Mouse (Mus musculus) c-Kit-positive CD71-positive TER-119-positive erythroid progenitor cells, embryonic 14.5 days (primary cell): ENCODE data around the gene Ska2.

ENCODE experiments used
- DNase-seq: peaks from one replicate; pipeline ENCODE4 v3.0.0-alpha.2; 2013; ENCODE audit warnings: low spot score

Gene Ska2

DNA sequence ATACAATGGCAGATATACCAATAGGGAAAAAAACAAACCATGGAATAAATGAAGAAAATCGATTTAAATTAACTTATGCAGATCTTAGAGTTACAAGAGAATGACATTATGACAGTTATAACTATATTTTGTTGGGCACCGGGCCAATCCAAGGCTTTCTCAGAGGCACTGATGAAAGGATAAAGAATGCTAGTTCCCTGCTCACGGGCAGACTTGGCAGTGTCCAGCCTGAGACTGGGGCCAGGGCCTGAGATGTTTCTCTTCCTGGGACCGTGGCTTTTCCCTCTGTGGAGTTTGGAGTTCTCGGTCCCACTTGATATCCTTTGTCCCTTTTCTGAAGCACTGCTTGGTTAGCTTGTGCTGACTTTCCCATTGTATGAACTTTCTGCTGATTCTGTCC is 64.6 kb downstream of the Ska2 start:
- DNase-seq: no peak
